Mouse (Mus musculus) thymus, adult 2 months (tissue): ENCODE data around the gene Prtg. TPM values are rescaled to one million over a fixed set of nuclear protein-coding genes. Genes with fewer than 3 reads are reported as not detected.
A peak's percentile ranks its signal among the peaks of the same experiment; 100 is the strongest.

Source experiments
- DNase-seq: peaks from one replicate; pipeline ENCODE4 v3.0.0; 2021
- H3K27ac ChIP-seq: fragments of 200-500 bp; 2 replicates; pipeline ENCODE4 v1.5.1; 2012; ENCODE audit warnings: low read length, control low read depth; ENCODE audit not compliant: control insufficient read depth, insufficient read depth
- H3K27me3 ChIP-seq: fragments of 200-500 bp; 2 replicates; pipeline ENCODE4 v1.6.1; 2012; ENCODE audit warnings: mild to moderate bottlenecking, low read length, moderate library complexity, mixed read lengths; ENCODE audit not compliant: control insufficient read depth, insufficient read depth
- H3K36me3 ChIP-seq: fragments of 200-500 bp; 2 replicates; pipeline ENCODE4 v1.6.1; 2012; ENCODE audit warnings: mild to moderate bottlenecking, low read length, moderate library complexity; ENCODE audit not compliant: control insufficient read depth, insufficient read depth
- H3K4me1 ChIP-seq: fragments of 200-500 bp; replicated peaks from 2 replicates; pipeline ENCODE4 v1.6.1; 2012; ENCODE audit warnings: low read length; ENCODE audit not compliant: control insufficient read depth, insufficient read depth
- H3K4me3 ChIP-seq: fragments of 200-500 bp; 2 replicates; pipeline ENCODE4 v1.5.1; 2012; ENCODE audit warnings: mild to moderate bottlenecking, low read length, control low read depth, moderate library complexity; ENCODE audit not compliant: control insufficient read depth, insufficient read depth
- CTCF ChIP-seq: fragments of 200-500 bp; IDR thresholded peaks from 2 replicates; pipeline ENCODE4 v1.5.1; 2012; ENCODE audit warnings: mild to moderate bottlenecking, control low read depth, low read length, moderate library complexity, borderline replicate concordance; ENCODE audit not compliant: control insufficient read depth, poor library complexity, insufficient read depth; ENCODE audit errors: extremely low read depth
- POLR2A ChIP-seq: fragments of 200-500 bp; IDR thresholded peaks from 2 replicates; pipeline ENCODE4 v1.6.1; 2012; ENCODE audit warnings: mild to moderate bottlenecking, low read length, control low read depth, moderate library complexity; ENCODE audit not compliant: control insufficient read depth, poor library complexity, insufficient read depth; ENCODE audit errors: extremely low read depth
- WGBS: fragments of 180-500 bp; shearing (Covaris S2); methylation state at CpG from one replicate; pipeline ENCODE4 v1.1.7; 2018; 5-methylcytosine and 5-hydroxymethylcytosine counted together
- polyA plus RNA-seq: library from polyadenylated mRNA; depleted of rRNA; stranded (reverse); fragments of >200 nt; gene quantifications from 2 replicates; pipeline ENCODE4 v1.2.3, GENCODE M21; 2012

Prtg gene
- polyA plus RNA-seq, 1 experiment = 0.07 TPM

GRCm38 (mm10) chr9:72936301-72936700 is 129.6 kb downstream of the Prtg start:
- H3K36me3 ChIP-seq = no peaks in the 10 kb centered on the region
- no peak overlapping the region for H3K4me3 ChIP-seq
- DNase-seq = no peak
- no peaks in the 10 kb centered on the region for H3K4me1 ChIP-seq
- H3K27ac ChIP-seq = no peak overlapping the region
- 90% methylated on average over 2 of the region's 2 CpGs for WGBS
- no peaks in the 10 kb centered on the region for H3K27me3 ChIP-seq
- no peak for TF ChIP-seq CTCF
- no peak for TF ChIP-seq POLR2A

- H3K36me3 ChIP-seq = no peaks in the 10 kb centered on the region
- no peak for DNase-seq
- no peaks in the 10 kb centered on the region for H3K4me1 ChIP-seq
- H3K27ac ChIP-seq = no peak overlapping the region
- H3K27me3 ChIP-seq = no peaks in the 10 kb centered on the region
- WGBS = 81% methylated on average over 3 of the region's 3 CpGs
- TF ChIP-seq POLR2A (no peak), CTCF (no peak)
- H3K4me3 ChIP-seq = no peak overlapping the region
Observed at GRCm38 (mm10) chr9:72943424-72943823, 136.8 kb downstream of the Prtg start.

- DNase-seq = no peak
- no peak overlapping the region for H3K27ac ChIP-seq
- TF ChIP-seq CTCF (no peak), POLR2A (no peak)
- H3K4me1 ChIP-seq = no peaks in the 10 kb centered on the region
- H3K4me3 ChIP-seq = no peak overlapping the region
- 95% methylated on average over 13 of the region's 13 CpGs for WGBS
- H3K27me3 ChIP-seq = no peaks in the 10 kb centered on the region
- H3K36me3 ChIP-seq = no peaks in the 10 kb centered on the region
Observed at GRCm38 (mm10) chr9:72944286-72944685, 137.6 kb downstream of the Prtg start.

- H3K27me3 ChIP-seq = no peaks in the 10 kb centered on the region
- no peak for DNase-seq
- H3K4me3 ChIP-seq = no peak overlapping the region
- WGBS = 100% methylated on average over 1 of the region's 1 CpGs
- no peak overlapping the region for H3K27ac ChIP-seq
- H3K36me3 ChIP-seq = no peaks in the 10 kb centered on the region
- TF ChIP-seq POLR2A = no peak
- TF ChIP-seq CTCF = no peak
- no peaks in the 10 kb centered on the region for H3K4me1 ChIP-seq
Observed at GRCm38 (mm10) chr9:72947010-72947409, 140.3 kb downstream of the Prtg start.

GRCm38 (mm10) chr9:72949572-72949971 is 142.9 kb downstream of the Prtg start:
- Histone ChIP-seq H3K36me3 (no peaks in the 10 kb centered on the region), H3K4me3 (no peak overlapping the region), H3K27ac (no peak overlapping the region), H3K27me3 (no peaks in the 10 kb centered on the region), H3K4me1 (no peaks in the 10 kb centered on the region)
- TF ChIP-seq CTCF (no peak), POLR2A (no peak)
- WGBS = 44% methylated on average over 7 of the region's 7 CpGs
- DNase-seq = no peak

GRCm38 (mm10) chr9:72954746-72955145 is 148.1 kb downstream of the Prtg start:
- no peak overlapping the region for H3K27ac ChIP-seq
- H3K27me3 ChIP-seq = no peaks in the 10 kb centered on the region
- no peak overlapping the region for H3K4me3 ChIP-seq
- no peak for TF ChIP-seq POLR2A
- DNase-seq = peak; percentile 39
- H3K4me1 ChIP-seq = peaks cover 6% of the 10 kb centered on the region
- WGBS = 65% methylated on average over 2 of the region's 2 CpGs
- H3K36me3 ChIP-seq = no peaks in the 10 kb centered on the region

GRCm38 (mm10) chr9:72955546-72955945 is 148.9 kb downstream of the Prtg start:
- H3K4me1 ChIP-seq = peaks cover 6% of the 10 kb centered on the region
- H3K27me3 ChIP-seq = no peaks in the 10 kb centered on the region
- no peak for TF ChIP-seq POLR2A
- peak; percentile 43; the same call in 1 of the 2 replicates for TF ChIP-seq CTCF
- no peak overlapping the region for H3K27ac ChIP-seq
- H3K4me3 ChIP-seq = no peak overlapping the region
- no peaks in the 10 kb centered on the region for H3K36me3 ChIP-seq
- DNase-seq = peak; percentile 68
- 17% methylated on average over 1 of the region's 1 CpGs for WGBS
